Mouse (Mus musculus) lung, adult 2 months (tissue): ENCODE results near the gene Opn4.

Experiments used
- CTCF ChIP-seq: fragments of 200-500 bp; IDR thresholded peaks from 2 replicates; pipeline ENCODE4 v1.5.1; 2011; ENCODE audit warnings: mild to moderate bottlenecking, low read length, control low read depth; ENCODE audit not compliant: insufficient read depth
- POLR2A ChIP-seq: fragments of 200-500 bp; IDR thresholded peaks from 2 replicates; pipeline ENCODE4 v1.6.1; 2011; ENCODE audit warnings: low read depth, mild to moderate bottlenecking, control low read depth, low read length, borderline replicate concordance; ENCODE audit errors: extremely low read depth

DNA sequence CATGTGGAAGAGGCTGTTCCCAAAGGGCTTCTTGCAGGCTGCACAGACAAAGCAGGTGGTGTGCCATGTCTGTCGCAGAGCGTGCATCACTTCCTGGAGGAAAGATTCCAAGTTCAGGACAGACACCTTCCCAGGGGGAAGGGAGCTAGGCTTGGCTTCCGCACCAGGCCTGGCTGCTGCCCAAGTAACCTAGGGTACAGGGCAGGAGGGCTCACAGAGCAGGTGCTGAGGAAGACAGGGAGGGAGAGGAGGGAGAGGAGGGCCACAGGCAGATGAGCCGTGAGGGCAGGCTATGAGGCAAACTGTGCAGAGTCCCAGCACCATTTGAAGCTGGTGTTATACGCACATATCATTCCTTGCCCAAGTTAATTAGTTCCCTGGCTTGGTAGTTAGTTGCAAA, 58.0 kb downstream of the Opn4 start:
- no peak for TF ChIP-seq CTCF
- TF ChIP-seq POLR2A = no peak
